In the genomic region with DNA sequence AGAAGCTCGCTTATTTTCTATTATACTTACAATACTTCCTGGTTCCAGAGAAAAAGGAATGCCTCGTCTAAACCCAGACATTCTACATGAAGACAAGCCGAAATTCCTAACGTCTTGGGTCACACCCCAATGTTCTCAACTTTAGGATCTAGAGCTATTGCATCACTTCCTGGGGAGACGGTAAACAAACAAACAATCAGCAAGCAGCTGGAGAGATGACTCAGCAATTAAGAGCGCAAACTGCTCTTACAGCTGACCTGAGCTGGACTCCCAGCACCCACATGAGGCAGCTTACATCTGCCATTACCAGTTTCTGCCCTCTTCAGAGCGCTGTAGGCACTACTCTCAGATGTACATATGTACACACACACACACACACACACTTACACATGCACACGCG, we compare ENCODE assay signal across 14 mouse cellular contexts. TPM values are rescaled to one million over a fixed set of nuclear protein-coding genes. Genes with fewer than 3 reads are reported as not detected.
"Had no signal": no experiment of that assay in that cellular context is flagged by ENCODE, and none has a peak within 500 bp of the region (broad histone marks: within the 10 kb centered on the region; RNA-seq: fewer than 3 reads in every experiment).

No protein-coding gene starts in this region.

- H3K9ac ChIP-seq: kidney, embryonic 15.5 days; limb, embryonic 13.5 days; lung, embryonic 14.5 days; stomach, embryonic 15.5 days had no signal

- H3K9me3 ChIP-seq: kidney, embryonic 15.5 days; limb, embryonic 13.5 days; midbrain, embryonic 10.5 days; stomach, embryonic 15.5 days had no signal

- H3K4me2 ChIP-seq: kidney, embryonic 15.5 days; limb, embryonic 13.5 days; liver, embryonic 11.5 days; lung, embryonic 14.5 days; stomach, embryonic 15.5 days had no signal

- H3K4me1 ChIP-seq: stomach, embryonic 15.5 days had no signal

- ATAC-seq: intestine, embryonic 16.5 days had no signal

- H3K27me3 ChIP-seq: kidney, embryonic 15.5 days; limb, embryonic 13.5 days; stomach, embryonic 15.5 days had no signal

- H3K4me3 ChIP-seq: kidney, embryonic 15.5 days; limb, embryonic 13.5 days; midbrain, embryonic 10.5 days; myocyte; stomach, embryonic 15.5 days had no signal

- DNase-seq: left cerebral cortex, postnatal 4 days; lung, embryonic 14.5 days; midbrain, embryonic 14.5 days; right cerebral cortex, postnatal 14 days; thymus, adult 2 months; thymus, postnatal 25 days had no signal

- H3K36me3 ChIP-seq: kidney, embryonic 15.5 days; limb, embryonic 13.5 days; stomach, embryonic 15.5 days had no signal

- H3K27ac ChIP-seq: kidney, embryonic 15.5 days; limb, embryonic 13.5 days; stomach, embryonic 15.5 days had no signal

RNA-seq across cellular contexts. Expression of a gene that starts 34.0 kb away (rescaled TPM):
- total RNA-seq: megakaryocyte, adult 5-6 weeks had no signal
